Mouse (Mus musculus) embryo, embryonic 11 days (tissue): ENCODE measurements around the gene Cyld.
A peak's percentile ranks its signal among the peaks of the same experiment; 100 is the strongest.

Experiments
- DNase-seq: peaks from one replicate; pipeline ENCODE4 v3.0.0-alpha.2; 2015

Gene Cyld

GRCm38 (mm10) chr8:88793746-88794614 lies 97.2 kb downstream of the Cyld start:
- no peak for DNase-seq

GRCm38 (mm10) chr8:88794615-88794907 lies 97.7 kb downstream of the Cyld start:
- peak; percentile 10 for DNase-seq

- DNase-seq, result no peak
These were observed 99.1 kb downstream of the Cyld start for GRCm38 (mm10) chr8:88795896-88796295.

GRCm38 (mm10) chr8:88796651-88797050 lies 99.8 kb downstream of the Cyld start:
- no peak for DNase-seq
